Mouse (Mus musculus) mouse embryonic stem cell (cell line): Measurements from ENCODE around the gene Tmtc2.
"Not testable (repeated sequence)": the region's sequence is repeated elsewhere in the genome, so short reads cannot be mapped to it uniquely, and the experiment has no call there.

Source experiments
- in situ Hi-C, 2 experiments: fragments of 300-500 bp; cut with MboI; formaldehyde crosslinking; loops; 1 replicate in 1 of 2; 3 replicates in 1 of 2; pipeline ENCODE4 v1.14.3; 2019 to 2020; ENCODE audit warnings: low sequenced_read_pairs in 2 of 2, low pct_unique_long_range_greater_than_20kb in 1 of 2, mixed read lengths in 1 of 2; ENCODE audit not compliant: unreplicated experiment in 1 of 2

Tmtc2 gene

DNA sequence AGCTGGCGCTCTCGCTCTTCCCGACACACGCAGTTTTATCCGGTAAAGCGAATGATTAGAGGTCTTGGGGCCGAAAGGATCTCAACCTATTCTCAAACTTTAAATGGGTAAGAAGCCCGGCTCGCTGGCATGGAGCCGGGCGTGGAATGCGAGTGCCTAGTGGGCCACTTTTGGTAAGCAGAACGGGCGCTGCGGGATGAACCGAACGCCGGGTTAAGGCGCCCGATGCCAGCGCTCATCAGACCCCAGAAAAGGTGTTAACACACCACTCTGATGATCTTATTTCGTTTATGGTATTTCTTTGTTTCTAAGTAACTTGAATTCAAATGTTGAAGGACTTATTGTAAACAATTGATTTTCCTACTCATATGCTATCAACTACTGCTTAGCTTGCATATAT lies 336.0 kb downstream of the Tmtc2 start:
- in situ Hi-C loops: not testable (repeated sequence)

DNA sequence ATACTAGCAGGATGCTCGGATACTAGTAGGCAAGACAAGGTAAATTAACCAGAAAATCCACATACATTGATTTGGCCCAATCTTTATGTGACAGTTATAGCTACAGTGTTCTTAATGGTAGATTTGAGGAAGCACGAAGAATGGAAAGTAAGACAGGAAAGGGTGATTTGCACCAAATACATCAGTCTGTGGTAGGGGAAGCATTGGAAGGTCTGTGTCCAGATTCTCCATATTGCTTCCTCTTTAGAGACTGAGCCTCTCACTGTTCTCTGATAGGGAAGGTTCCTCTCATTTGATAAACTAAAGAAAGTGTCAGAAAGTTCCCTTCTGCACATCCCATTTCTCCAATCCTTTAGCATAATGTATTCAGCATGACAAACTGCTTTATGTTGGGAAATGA lies 341.4 kb downstream of the Tmtc2 start:
- in situ Hi-C loops: no loop called here

DNA sequence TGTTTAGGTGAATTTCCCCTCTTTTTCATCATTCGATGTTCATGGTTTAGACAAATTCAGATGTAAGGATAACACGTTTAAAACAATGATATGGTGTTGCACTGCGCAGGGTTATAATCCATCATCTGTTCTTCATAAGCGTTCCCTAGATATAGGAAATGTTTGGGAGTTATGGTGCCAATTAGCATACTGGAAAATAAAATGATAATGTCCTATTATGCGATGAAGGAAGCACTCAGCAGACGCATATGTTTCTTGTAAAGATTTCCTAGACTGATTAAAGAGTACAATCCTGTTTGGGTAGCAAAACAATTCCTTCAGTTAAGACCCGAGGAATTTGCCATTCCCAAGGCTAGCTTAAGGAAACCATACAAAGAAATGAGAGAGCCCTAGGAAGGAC lies 343.8 kb downstream of the Tmtc2 start:
- in situ Hi-C loops: no loop called here

- in situ Hi-C loops: no loop called here
These were observed 345.6 kb downstream of the Tmtc2 start for GRCm38 (mm10) chr10:105228623-105229022.

- in situ Hi-C loops: no loop called here
These were observed 346.6 kb downstream of the Tmtc2 start for GRCm38 (mm10) chr10:105227631-105228030.

DNA sequence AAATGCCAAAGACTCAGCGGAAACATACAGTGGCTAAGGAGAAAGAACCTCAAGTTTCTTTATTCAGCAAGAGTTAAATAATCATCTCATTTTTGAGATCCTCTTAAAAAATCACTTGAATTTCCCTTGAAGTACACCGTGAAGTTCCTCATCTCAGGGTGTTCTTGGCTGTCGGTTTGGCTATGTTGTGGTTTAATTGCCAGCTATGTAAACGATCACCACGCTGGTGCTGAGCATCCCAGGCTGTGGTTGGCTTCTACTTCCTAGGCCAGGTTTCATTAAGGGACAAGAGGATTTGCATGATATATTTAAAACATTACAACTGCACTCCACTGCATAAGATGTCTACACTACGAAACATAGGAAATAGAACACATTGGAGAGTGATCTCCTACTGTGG lies 348.5 kb downstream of the Tmtc2 start:
- in situ Hi-C loops: no loop called here

DNA sequence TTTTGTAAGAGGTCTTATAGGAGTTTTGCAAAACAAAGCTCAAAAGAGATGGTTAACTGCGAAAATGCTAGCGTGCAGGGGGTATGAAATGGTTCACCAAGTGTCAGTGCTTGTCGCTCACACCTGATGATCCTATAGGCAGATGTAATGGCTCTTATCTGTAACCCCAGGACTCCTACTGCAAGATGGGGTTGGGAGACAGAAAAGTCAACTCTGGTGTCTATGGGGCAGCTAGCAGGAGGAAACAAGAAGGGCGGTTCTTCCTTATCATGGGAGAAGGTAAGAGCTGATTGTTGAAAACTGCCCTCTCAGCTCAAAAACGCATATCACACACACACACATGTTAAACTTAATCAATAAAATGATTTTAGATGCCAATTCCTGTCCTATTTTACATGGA lies 351.3 kb downstream of the Tmtc2 start:
- in situ Hi-C loops: no loop called here

DNA sequence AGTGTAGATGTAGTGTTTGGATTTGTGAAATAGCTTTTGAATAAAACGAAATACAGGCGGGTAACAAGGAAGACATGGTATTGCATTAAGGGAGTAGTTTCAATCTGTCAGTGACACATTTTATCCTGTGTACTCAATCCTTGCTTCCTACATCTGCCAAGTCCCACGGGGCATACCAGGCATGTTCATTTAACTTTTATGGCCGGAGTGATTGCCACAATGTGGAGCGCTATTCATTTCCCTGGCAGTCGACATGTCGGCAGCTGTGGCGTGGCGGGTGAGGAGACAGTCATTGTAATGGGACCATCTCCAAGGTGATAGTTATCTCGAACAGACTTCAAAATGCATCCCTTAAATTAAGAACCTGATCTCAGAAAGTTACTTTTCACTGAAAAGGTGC lies 372.8 kb downstream of the Tmtc2 start:
- in situ Hi-C loops: no loop called here

DNA sequence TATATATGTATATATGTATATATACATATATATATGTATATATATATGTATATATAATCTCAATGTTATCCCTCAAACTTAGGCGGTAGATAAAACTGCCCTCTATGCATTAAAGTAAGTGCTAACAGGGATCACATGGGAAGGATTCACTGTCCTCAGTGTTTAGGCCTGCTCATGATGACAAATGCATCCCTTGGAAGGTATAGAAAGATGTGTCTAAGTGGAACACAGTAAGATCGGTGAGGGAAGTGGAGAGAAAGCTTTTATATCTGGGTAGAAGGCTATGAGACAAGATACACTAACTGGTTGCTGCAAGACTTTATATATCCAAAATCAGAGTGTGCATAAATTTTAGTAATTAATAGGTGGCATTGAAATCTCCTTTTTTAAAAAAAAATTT lies 373.6 kb downstream of the Tmtc2 start:
- in situ Hi-C loops: no loop called here

- in situ Hi-C loops: no loop called here
These were observed 374.2 kb downstream of the Tmtc2 start for GRCm38 (mm10) chr10:105200092-105200491.

DNA sequence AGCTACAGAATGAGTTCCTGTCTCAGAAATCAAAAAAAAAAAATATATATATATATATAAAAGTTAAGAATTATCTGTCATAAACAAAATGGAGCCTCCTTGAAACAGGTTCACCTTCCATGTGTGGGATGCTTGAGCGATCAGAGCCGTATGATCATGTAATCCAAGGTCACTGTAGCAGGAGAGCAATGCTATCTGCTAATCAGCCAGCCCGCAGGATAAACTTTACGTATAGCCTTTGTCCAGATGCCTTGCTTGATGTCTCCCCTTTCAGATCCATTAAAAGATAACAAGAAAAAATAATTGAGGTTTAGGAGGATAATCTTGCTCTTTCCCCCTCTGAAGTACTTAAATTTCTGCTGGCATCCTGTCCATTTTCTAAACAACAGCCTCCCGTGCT lies 374.7 kb downstream of the Tmtc2 start:
- in situ Hi-C loops: no loop called here

GRCm38 (mm10) chr10:105195377-105195776 lies 378.9 kb downstream of the Tmtc2 start:
- in situ Hi-C loops: no loop called here

- in situ Hi-C loops: no loop called here
These were observed 380.3 kb downstream of the Tmtc2 start for GRCm38 (mm10) chr10:105193756-105194460.

DNA sequence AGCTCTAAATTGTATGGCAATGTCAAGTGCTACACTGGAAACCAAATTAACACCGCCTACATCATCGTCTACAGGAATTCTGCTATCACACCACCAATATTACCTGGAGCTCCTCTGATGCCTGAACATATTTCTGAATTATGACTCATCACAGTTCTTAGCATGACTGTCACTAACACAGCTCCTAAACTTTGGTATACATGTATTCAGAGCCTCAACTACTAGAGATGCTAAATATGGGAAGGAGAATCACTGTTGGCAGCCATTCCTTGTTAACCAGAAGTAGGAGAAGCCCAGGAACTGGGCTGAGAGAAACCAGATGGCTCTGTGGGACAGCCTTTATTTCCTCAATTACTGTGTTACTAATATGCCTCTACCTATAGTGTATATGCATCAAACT lies 382.2 kb downstream of the Tmtc2 start:
- in situ Hi-C loops: no loop called here

- in situ Hi-C loops: no loop called here
These were observed 384.5 kb downstream of the Tmtc2 start for GRCm38 (mm10) chr10:105189746-105190145.

DNA sequence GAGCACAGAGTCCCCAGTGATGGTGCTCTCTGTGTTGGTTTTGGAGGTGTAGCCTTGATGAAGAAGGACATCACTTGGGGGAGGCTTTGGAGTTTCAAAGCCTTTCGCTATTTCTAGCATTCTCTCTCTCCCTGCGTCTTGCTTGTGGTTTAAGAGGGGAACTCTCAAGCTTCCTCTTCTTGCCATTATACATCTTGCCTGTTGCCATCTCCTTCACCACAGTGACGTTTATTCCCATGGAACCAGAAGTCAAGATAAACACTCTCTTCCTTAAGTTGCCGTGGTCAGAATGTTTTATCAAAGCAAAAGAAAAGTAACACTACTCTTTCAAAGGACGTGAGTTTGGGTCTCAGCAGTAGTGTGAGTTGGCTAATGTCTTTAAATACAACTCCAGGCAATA lies 387.6 kb downstream of the Tmtc2 start:
- in situ Hi-C loops: no loop called here

DNA sequence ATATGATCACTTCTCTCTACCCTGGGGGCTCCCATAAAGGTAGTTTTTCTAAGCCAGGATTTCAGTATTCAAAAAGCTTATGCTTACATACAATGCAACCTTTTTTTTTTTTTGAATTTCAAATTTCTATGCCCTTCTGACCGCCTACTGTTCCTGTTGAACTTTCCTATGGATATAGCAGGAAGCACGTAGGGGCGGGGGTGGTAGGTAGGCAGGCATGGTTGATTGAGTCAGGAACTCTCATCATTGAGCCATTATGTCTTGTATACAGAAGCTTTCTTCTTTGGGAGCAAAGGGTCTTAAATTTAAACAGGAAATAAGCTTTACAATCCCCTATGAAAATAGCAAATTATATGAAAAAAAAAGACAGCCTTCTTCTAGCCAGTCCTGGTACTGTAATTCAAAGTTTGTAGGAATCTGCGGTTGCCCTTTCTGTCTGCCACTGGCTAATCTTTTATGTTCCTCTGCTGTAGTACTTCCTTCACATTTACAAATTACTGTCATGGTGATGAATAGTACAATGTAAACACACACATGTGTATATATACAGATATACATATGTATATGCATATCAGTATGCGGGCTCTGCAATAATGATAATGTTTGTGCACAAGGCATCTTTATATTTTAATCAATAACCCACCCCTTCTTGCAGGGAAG lies 405.7 kb downstream of the Tmtc2 start:
- in situ Hi-C loops: no loop called here

DNA sequence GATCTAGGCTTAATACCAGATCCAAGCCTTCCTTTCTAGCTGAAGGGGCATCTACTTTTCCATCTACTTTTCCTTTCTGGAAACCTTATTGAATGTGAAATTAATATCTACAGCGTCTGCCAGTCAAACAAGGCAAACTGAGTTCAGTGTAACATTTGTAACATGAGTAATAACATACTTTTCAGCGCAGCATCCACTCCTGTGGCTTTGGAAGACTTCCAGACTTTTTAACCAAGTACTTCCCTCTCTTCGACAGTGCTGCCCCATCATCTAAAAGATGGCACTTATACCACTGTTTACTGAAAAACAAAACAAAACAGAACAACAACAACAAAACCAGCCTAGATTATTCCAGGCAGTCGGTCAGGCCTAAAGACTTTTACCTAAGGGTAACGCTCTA lies 409.0 kb downstream of the Tmtc2 start:
- in situ Hi-C loops: no loop called here

DNA sequence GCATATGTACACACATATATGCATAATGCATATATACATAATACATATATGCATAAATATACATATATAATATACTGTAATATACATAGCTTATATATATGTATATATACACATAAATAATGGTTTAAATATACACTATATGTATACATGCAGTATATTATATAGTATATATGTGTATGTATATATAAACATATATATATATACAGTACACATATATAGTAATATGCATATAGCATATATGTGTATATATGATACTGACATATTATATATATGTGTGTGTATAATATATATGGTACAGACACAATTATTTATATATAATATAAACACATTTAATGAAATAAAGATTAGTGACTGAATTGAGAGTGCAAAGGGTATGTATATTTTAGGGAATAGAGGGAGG lies 420.5 kb downstream of the Tmtc2 start:
- in situ Hi-C loops: no loop called here

DNA sequence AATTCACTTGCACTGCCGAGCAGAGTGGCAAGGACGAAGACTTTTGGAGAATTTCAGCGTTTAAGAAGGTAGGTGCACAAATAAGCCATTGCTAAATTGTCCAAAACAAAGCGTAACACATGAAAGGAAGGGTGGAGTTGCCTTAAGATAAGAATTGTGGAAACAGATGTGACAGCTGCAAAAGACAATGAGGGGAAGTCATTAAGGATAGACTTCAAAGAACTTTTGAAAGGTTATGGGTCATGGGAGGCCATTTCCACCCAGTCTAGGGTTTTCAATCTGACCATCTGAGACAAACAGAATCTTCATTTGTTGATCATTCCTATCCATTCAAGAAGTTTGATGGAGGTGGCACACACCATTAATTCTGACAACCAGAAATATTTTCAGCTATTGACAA lies 429.9 kb downstream of the Tmtc2 start:
- in situ Hi-C loops: no loop called here
